Mouse (Mus musculus): ENCODE measurements around the gene Gpatch1.

The Gpatch1 gene

GRCm38 (mm10) chr7:35317729-35318609, at the start of gene Gpatch1:
Gene Gpatch1, minus strand, starts transcription at chr7:35318440.
- in situ Hi-C loops (cut with MboI, MseI), result no loop called here

- in situ Hi-C loops (cut with MboI, MseI), result no loop called here
Observed at GRCm38 (mm10) chr7:35365161-35365910, 47.1 kb upstream of the Gpatch1 start.

- in situ Hi-C loops (cut with MboI, MseI), result no loop called here
Observed at GRCm38 (mm10) chr7:35362868-35363267, 44.6 kb upstream of the Gpatch1 start.

DNA sequence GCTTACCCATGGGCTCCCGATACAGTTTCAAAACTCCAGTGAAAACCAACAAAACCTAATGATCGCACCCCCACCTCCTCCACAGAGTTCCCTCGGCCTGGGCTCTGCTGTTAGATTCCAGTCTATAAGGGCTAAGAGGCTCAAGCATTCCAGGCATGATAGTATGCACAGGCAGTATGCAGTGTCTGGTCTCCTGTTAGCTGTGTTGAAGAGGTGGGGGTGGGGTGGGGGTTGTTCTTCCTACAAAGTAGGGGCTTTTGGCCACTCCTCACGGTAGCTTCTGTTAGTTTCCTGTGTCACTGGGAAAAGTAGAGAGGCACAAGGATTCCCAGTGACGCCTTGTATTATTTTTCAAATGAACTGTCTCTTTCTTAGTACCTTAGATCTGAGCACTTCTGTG, 44.0 kb upstream of the Gpatch1 start:
- in situ Hi-C loops (cut with MboI, MseI), result no loop called here

DNA sequence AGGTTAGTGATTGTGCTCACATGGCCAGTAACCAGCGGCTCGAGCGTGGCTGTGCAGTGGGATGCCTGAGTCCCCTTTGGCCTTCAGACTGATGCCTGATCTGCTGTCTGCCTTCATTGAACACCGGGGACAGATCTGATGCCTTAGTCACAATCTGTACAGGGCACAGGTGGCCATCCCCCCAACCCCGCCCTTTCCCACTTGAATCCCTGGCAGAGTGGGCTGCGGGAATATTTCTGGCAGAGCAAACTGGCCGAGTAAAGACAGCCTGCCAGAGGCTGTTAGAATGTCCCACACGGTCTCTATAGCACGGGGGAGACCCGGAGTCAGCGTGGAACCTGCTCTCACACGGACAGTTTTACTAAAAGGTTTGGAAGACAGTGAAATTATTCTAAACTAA, 39.4 kb upstream of the Gpatch1 start:
- in situ Hi-C loops (cut with MboI, MseI), result no loop called here

GRCm38 (mm10) chr7:35355303-35355872, 37.1 kb upstream of the Gpatch1 start:
- in situ Hi-C loops (cut with MboI, MseI), result no loop called here

- in situ Hi-C loops (cut with MboI, MseI), result no loop called here
Observed at GRCm38 (mm10) chr7:35353306-35353705, 35.1 kb upstream of the Gpatch1 start.

- in situ Hi-C loops (cut with MboI, MseI), result no loop called here
Observed at GRCm38 (mm10) chr7:35351155-35351554, 32.9 kb upstream of the Gpatch1 start.

- in situ Hi-C loops (cut with MboI, MseI), result no loop called here
Observed at GRCm38 (mm10) chr7:35349886-35350684, 31.8 kb upstream of the Gpatch1 start.

- in situ Hi-C loops (cut with MboI, MseI), result no loop called here
Observed at GRCm38 (mm10) chr7:35349022-35349421, 30.8 kb upstream of the Gpatch1 start.

DNA sequence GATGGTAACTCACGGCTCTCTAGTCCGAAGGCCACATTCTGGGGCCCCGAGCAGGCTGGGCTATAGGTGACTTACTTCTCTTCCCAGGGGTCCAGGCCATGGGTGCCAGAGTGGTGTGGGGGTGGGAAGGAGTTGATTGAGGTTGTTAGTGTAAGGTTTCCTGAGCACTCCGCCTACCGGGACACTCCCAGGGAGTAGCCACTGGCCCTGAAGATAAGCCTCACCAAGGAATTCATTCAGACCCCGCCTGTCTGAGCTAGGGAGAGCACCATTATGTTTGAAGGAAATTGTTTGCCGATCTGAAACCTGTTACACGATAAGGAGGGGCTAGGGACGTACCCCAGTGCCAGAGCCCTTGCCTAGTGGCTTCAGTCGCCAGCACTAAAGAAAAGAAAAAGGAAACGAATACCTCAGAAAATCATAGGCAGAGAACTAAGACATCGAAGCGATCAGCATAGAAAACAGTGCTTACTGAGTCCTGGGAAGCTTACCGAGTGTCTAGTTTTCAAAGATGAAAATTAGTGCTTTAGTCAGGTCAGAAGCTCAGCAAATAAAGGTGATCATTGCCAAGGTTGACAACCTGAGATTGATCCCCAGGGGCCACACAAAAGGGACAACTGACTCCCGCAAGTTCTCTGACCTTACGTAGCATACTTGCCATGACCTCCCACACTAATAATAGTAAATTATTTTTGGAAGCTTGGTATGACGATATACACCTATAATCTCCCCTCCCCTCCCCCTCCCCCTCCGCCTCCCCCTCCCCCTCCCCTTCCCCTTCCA, 29.9 kb upstream of the Gpatch1 start:
- in situ Hi-C loops (cut with MboI, MseI), result no loop called here

DNA sequence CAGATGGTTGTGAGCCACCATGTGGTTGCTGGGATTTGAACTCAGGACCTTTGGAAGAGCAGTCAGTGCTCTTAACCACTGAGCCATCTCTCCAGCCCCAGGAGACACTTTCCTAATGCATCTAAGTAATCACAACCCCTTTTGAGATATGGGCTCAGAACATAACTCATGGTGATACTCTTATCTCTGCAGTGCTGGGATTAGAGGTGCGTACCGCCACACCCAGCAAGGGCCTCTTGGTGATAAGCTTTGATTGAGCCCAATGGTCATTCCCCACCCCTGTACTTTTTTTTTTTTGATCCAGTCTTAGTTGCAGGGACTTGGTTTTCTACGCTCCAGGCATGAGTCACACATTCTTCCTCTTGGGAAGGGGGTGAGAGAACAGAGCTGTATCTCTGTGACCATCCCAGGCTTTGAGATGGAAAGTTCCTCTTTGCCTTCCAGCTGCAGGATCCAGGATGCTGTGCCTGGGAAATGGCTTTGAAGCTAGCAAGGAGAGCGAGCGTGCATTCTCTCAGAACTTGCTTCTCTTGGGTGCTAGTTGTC, 26.6 kb upstream of the Gpatch1 start:
- in situ Hi-C loops (cut with MboI, MseI), result no loop called here

DNA sequence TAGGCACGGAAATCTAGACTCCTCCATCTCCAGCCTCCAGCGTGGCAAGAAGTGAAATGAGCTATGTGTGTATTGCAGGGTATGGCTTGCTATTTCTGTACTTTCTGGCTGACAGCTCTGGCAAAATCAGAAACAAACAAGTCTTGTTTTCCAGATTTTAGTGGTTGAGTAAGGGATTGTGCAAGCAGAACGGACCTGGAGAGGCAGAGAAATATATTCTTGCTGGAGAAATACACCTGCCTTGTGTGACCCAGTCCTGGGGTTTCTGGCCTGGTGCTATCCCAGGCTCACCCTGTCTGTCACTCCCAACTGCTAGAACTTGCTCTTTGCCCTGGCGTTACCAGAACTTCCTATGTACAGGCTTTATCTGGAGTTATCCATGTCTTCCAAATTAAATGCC, 24.3 kb upstream of the Gpatch1 start:
- in situ Hi-C loops (cut with MboI, MseI), result no loop called here

DNA sequence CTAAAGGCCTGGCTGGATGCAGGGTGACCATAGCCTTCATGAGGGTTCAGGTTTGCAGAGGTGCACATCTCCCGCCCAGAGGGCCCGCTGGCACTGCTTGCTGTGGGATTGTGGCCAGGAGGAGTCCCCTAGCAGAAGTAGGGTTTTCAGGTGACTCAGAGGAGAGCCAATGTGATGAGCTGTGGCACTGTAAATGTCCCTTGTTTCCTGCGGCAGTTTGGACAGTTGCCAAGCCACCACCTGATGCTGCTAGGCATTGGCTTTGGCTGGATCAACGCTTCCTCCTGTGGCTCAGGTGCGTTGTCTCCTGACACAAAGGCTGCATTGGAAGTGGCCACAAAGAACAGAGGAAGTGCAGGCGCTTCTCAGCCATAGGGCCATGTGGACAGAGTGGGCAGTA, 23.0 kb upstream of the Gpatch1 start:
- in situ Hi-C loops (cut with MboI, MseI), result no loop called here

GRCm38 (mm10) chr7:35340196-35340595, 22.0 kb upstream of the Gpatch1 start:
- in situ Hi-C loops (cut with MboI, MseI), result no loop called here

DNA sequence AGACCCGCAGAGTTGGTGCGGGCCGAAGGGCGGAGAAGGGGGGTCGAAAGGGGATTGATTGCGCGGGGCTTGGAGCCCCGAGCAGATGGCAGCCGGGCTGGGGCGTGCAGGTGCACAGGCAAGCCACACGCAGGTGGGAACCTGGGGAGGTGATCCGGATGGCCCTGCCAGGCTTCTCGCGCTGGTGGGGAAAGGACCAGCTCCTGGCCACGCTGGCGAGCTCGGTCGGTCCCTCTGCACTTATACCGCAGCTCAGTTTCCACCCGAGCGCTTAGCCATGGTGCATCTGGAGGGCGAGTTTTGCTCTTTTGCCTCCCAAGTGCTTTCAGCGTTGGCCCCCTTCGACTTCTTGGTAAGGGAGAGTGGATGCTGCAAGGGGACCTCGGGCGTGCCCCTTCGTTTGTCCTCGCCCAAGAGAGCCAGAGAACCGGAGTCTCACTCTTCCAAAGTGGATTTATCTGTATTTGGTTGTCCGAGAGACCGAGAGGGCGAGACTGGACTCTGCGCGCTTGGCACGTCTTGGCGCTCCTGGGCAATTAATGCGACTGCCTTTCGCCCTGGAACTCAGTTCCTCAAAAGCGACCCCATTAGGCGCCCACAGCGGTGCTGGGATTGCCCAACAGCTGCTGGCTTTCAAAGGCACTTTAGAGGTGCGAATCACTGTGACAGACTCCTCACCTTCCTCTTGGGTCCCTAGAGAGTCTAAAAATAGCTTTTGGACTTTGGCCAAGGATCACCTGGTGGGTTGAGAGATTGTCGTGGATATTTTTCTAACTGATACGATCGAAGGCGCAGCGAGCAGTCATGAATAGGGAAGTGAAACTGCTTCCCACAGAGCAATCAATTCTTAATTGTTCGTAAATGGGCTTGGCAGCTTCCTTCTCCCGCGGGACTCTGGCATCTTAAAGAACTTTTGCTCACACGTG, 16.6 kb upstream of the Gpatch1 start:
- in situ Hi-C loops (cut with MboI, MseI), result no loop called here

DNA sequence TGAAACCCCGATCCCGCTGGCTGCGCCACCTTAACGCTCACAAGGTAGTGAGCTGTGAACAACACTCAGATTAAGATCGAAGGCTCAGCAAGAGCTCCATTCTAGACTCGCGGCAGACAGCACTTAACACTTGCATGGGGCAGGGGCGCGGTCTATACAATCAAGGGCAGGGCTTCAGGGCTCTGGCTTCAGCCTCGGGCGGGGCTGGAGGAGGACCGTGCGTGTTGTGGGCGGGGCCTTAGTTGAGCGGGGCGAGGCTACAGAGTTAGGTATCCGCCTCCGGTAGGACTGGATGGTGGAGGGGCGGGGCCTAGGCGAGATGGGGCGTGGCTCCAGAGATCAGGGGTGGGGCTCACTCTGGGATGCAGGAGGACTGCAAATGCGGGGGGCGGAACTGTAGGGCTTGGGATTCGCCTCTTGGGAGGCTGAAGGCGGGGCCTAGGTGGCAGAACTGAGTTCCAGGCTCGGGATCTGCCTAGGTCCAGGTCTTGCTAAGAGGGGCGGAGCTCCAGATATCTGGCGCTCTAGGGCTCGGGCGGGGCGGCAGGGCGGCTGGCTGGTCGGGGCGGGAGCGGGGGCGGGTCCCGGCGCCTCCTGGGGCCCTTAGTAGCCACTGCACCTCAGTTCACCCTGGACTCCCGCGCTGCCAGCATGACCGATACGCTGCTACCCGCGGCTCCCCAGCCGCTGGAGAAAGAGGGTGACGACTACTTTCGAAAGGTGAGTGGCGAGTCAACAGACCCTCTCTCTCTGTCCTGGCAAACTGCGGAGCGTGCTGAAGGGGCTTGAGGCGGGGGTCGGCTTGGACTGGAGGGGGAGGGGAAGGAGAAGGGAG, 15.7 kb upstream of the Gpatch1 start, which contains the start of gene Rhpn2:
Gene Rhpn2, plus strand, starts transcription at position 479 of the 835 bp plus-strand sequence.
- in situ Hi-C loops (cut with MboI, MseI), result no loop called here

- in situ Hi-C loops (cut with MboI, MseI), result no loop called here
Observed at GRCm38 (mm10) chr7:35333231-35333651, 15.0 kb upstream of the Gpatch1 start.
